Mouse (Mus musculus): ENCODE data around the gene Nr2c1.

The Nr2c1 gene

DNA sequence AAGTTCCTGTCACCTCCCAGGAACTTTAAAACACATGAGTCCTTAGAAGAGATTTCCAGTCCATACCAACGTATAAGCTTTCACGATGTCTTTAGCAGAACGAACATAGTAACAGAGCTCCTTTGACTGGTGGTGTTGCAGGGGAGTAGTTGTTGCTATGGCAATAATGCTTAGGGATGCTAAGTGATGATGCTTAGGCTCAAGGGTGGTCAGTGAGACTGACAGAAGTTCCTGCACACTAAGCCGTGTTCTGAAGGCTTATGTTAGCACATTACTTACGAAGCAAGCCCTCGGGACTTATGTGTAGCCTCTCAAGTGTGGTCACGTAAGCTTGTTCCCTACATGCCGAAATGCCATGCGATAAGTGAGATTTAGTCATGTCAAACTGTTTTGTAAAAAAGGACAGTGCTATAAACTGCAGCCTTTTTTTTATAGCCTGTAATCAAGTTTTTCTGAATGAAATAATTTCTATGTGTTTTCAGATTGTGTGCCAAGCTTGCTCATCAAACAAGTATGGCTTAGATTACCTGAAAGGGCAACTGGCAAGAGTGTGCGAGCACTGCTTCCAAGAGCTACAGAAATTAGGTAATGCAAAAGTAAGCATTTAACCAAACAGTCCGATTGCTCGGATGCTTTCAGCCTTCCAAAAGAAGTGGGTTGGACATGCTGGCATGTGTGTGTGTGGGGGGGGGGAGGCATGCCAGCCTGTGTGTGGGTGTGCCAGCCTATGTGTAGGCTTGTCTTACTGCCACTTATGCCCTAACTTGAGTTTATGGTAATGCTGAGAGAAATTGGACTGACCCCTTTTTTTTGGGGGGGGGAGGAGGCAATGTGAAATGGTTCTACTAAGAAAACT is 13.1 kb upstream of the Nr2c1 start:
- intact Hi-C loops (cut with DNase I) = no loop called here

- intact Hi-C loops (cut with DNase I) = no loop called here
Measured at GRCm38 (mm10) chr10:94138890-94139482, 8.8 kb upstream of the Nr2c1 start.

GRCm38 (mm10) chr10:94140227-94140931 is 7.4 kb upstream of the Nr2c1 start:
- intact Hi-C loops (cut with DNase I) = no loop called here

DNA sequence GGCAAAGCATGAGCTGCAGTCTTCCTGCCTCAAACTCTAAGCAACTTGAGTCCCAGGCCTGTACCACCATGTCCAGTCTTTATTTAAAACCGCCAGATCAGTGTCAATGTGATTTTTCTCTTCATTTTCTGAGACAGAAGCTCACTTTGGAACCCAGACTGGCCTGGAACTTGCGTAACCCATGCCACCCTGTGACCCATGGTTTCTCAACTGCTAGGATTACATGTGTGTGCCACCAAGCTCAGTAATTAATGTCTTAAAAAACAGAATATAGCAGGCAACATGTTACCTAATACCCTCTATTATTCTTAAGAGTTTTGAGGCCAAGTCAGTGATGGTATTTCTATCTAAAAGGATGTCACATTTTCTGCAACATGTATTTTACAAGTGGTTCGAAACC is 5.4 kb upstream of the Nr2c1 start:
- intact Hi-C loops (cut with DNase I) = no loop called here

DNA sequence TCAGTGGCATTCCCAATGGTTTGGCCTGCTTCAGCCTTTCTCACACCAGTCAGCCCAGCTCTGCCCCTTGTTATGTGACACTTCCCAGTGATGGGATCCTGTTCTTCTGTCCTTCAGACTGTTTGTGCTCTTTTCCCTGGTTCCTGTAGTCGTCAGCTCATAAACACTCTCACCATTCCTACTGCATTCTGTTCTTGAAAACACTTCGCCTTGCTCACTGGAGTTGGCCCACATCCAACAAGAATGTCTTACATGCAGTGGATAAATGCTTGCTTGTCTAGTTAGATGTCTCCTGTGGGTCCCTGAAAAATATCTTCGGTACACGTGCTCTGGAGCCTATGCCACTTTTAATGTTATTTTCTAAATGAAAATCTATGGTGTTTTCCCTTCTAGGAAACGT is 3.2 kb upstream of the Nr2c1 start:
- intact Hi-C loops (cut with DNase I) = no loop called here

- intact Hi-C loops (cut with DNase I) = no loop called here
Measured at GRCm38 (mm10) chr10:94147391-94147755, 450 bp upstream of the Nr2c1 start.

- intact Hi-C loops (cut with DNase I) = no loop called here
Measured at GRCm38 (mm10) chr10:94151488-94151887, 3.7 kb downstream of the Nr2c1 start.

GRCm38 (mm10) chr10:94153841-94154240 is 6.0 kb downstream of the Nr2c1 start:
- intact Hi-C loops (cut with DNase I) = no loop called here

GRCm38 (mm10) chr10:94158962-94159361 is 11.1 kb downstream of the Nr2c1 start:
- intact Hi-C loops (cut with DNase I) = no loop called here

- intact Hi-C loops (cut with DNase I) = no loop called here
Measured at GRCm38 (mm10) chr10:94159406-94159805, 11.6 kb downstream of the Nr2c1 start.

- intact Hi-C loops (cut with DNase I) = no loop called here
Measured at GRCm38 (mm10) chr10:94161051-94161765, 13.4 kb downstream of the Nr2c1 start.

DNA sequence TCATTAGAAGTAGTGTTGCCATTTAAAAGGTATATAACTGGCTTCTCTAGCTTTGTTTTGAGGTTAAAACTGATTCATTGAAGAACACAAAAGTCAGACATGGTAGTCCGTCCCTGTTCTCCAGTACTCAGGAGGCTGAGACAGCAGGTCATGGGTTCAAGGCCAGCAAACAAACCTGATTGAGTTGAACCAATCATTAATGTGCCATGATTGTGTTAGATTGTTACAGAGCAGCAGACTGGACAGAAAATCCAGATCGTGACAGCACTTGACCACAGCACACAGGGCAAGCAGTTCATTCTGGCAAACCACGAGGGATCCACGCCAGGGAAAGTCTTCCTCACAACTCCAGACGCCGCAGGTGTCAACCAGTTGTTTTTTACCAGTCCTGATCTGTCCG is 14.2 kb downstream of the Nr2c1 start:
- intact Hi-C loops (cut with DNase I) = no loop called here

GRCm38 (mm10) chr10:94164104-94164845 is 16.5 kb downstream of the Nr2c1 start:
- intact Hi-C loops (cut with DNase I) = no loop called here

GRCm38 (mm10) chr10:94165426-94165825 is 17.6 kb downstream of the Nr2c1 start:
- intact Hi-C loops (cut with DNase I) = no loop called here

GRCm38 (mm10) chr10:94167051-94167750 is 19.4 kb downstream of the Nr2c1 start:
- intact Hi-C loops (cut with DNase I) = no loop called here

GRCm38 (mm10) chr10:94171440-94172130 is 23.8 kb downstream of the Nr2c1 start:
- intact Hi-C loops (cut with DNase I) = no loop called here

DNA sequence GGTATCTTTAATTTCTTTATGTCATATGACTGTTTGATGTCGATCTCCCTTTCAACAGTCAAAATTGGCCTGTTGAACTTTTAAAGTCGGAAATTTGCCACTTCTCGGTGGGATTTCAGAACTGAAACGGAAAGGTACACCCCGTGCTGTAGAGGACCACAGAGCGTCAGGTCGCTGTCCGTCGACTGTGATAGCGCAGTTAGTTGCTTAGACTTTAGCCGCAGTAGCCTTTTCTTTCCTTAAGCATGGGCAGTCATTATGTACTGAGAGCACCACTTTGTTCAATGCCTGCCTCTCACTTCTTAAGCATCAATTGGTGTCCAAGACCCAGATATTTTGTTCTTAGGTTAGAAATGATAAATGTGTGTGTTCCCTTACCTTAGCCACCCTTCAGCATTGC is 24.3 kb downstream of the Nr2c1 start:
- intact Hi-C loops (cut with DNase I) = no loop called here

DNA sequence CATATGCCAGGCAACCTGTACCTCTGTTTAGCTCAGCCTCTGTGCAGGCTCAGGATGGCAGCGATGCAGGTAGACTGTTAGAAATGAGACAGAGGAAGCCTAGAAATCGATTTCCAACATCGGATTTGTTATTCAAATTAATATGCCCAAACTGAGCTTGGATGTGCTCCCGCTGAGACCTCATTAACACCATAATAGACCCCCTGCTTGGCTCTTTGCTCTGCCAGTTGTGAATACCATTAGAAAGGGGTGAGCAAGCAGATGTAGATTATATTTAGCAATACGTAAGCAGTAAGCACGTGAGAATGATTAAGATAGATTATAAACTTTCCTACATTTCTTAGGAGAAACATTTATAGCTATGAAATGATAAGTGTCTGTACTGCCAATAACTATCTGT is 24.9 kb downstream of the Nr2c1 start:
- intact Hi-C loops (cut with DNase I) = no loop called here

- intact Hi-C loops (cut with DNase I) = no loop called here
Measured at GRCm38 (mm10) chr10:94174652-94175051, 26.8 kb downstream of the Nr2c1 start.

- intact Hi-C loops (cut with DNase I) = no loop called here
Measured at GRCm38 (mm10) chr10:94183199-94183598, 35.4 kb downstream of the Nr2c1 start.
